Mouse (Mus musculus): ENCODE results near the gene Pip4p1. TPM values are rescaled to one million over a fixed set of nuclear protein-coding genes. Genes with fewer than 3 reads are reported as not detected.

Pip4p1 gene
- total RNA-seq, 1 experiment, result 19.4 TPM

GRCm38 (mm10) chr14:50931493-50932020, 901 bp upstream of the Pip4p1 start:
- H3K9me3 ChIP-seq (ENCODE audit: control insufficient read depth, insufficient read depth, low read depth, low read length), result no peaks in the 10 kb centered on the region
- in situ Hi-C loops (cut with MboI; ENCODE audit: low sequenced_read_pairs in 2 of 2, unreplicated experiment in 2 of 2), result no loop called here
- no peak for DNase-seq (ENCODE audit: low read depth, low spot score)
- peak overlapping the region; percentile 95 for H3K27ac ChIP-seq (ENCODE audit: insufficient read depth, low read depth, low read length, poor library complexity, severe bottlenecking)
- H3K4me3 ChIP-seq (ENCODE audit: insufficient read depth in 1 of 2, low read depth in 1 of 2, low read length in 2 of 2, poor library complexity in 1 of 2, severe bottlenecking in 1 of 2), result peak overlapping the region; percentile 72 to 77
- H3K9ac ChIP-seq (ENCODE audit: insufficient read depth, low read depth, low read length, poor library complexity, severe bottlenecking), result peak overlapping the region; percentile 88
- peaks cover 4 to 7% of the 10 kb centered on the region in 2 experiments; a peak in 3 of 4 replicates for H3K4me1 ChIP-seq (ENCODE audit: control insufficient read depth in 2 of 2, insufficient read depth in 2 of 2, low read length in 2 of 2, poor library complexity in 1 of 2)
- no peak for TF ChIP-seq CHD2 (IDR thresholded peaks at IDR 0.05; ENCODE audit: low read depth, low read length)
- H3K36me3 ChIP-seq (ENCODE audit: control insufficient read depth, insufficient read depth, low read length, poor library complexity, severe bottlenecking), result peaks cover 26% of the 10 kb centered on the region

GRCm38 (mm10) chr14:50930377-50930753, 291 bp downstream of the Pip4p1 start:
- Histone ChIP-seq H3K4me3 (ENCODE audit: insufficient read depth in 1 of 2, low read depth in 1 of 2, low read length in 2 of 2, poor library complexity in 1 of 2, severe bottlenecking in 1 of 2) (peak overlapping the region; percentile 77 to 90), H3K36me3 (ENCODE audit: control insufficient read depth, insufficient read depth, low read length, poor library complexity, severe bottlenecking) (peaks cover 31% of the 10 kb centered on the region), H3K9ac (ENCODE audit: insufficient read depth, low read depth, low read length, poor library complexity, severe bottlenecking) (peak overlapping the region; percentile 90), H3K27ac (ENCODE audit: insufficient read depth, low read depth, low read length, poor library complexity, severe bottlenecking) (peak overlapping the region; percentile 90), H3K9me3 (ENCODE audit: control insufficient read depth, insufficient read depth, low read depth, low read length) (no peaks in the 10 kb centered on the region), H3K4me1 (ENCODE audit: control insufficient read depth in 2 of 2, insufficient read depth in 2 of 2, low read length in 2 of 2, poor library complexity in 1 of 2) (peaks cover 4 to 7% of the 10 kb centered on the region in 2 experiments; a peak in 3 of 4 replicates)
- no peak for DNase-seq (ENCODE audit: low read depth, low spot score)
- in situ Hi-C loops (cut with MboI; ENCODE audit: low sequenced_read_pairs in 2 of 2, unreplicated experiment in 2 of 2), result no loop called here
- TF ChIP-seq MAFK (IDR thresholded peaks at IDR 0.05; ENCODE audit: insufficient read depth, low read depth, low read length) (no peak), HCFC1 (IDR thresholded peaks at IDR 0.05; ENCODE audit: borderline replicate concordance, insufficient read depth, low read length) (no peak), CHD2 (IDR thresholded peaks at IDR 0.05; ENCODE audit: low read depth, low read length) (no peak), ZC3H11A (IDR thresholded peaks at IDR 0.05; ENCODE audit: borderline replicate concordance, low read depth, low read length) (no peak), ZNF384 (IDR thresholded peaks at IDR 0.05; ENCODE audit: low read depth, low read length) (no peak)

GRCm38 (mm10) chr14:50929951-50930350, 705 bp downstream of the Pip4p1 start:
- peak overlapping the region; percentile 90 for H3K27ac ChIP-seq (ENCODE audit: insufficient read depth, low read depth, low read length, poor library complexity, severe bottlenecking)
- H3K4me3 ChIP-seq (ENCODE audit: insufficient read depth in 1 of 2, low read depth in 1 of 2, low read length in 2 of 2, poor library complexity in 1 of 2, severe bottlenecking in 1 of 2), result peak overlapping the region; percentile 77 to 90
- no peaks in the 10 kb centered on the region for H3K9me3 ChIP-seq (ENCODE audit: control insufficient read depth, insufficient read depth, low read depth, low read length)
- peak overlapping the region; percentile 90 for H3K9ac ChIP-seq (ENCODE audit: insufficient read depth, low read depth, low read length, poor library complexity, severe bottlenecking)
- TF ChIP-seq ZNF384 (IDR thresholded peaks at IDR 0.05; ENCODE audit: low read depth, low read length) (no peak), CHD2 (IDR thresholded peaks at IDR 0.05; ENCODE audit: low read depth, low read length) (0 out of 2 replicates have a peak, but pooled peaks have one; percentile 16), MAFK (IDR thresholded peaks at IDR 0.05; ENCODE audit: insufficient read depth, low read depth, low read length) (no peak), ZC3H11A (IDR thresholded peaks at IDR 0.05; ENCODE audit: borderline replicate concordance, low read depth, low read length) (no peak), HCFC1 (IDR thresholded peaks at IDR 0.05; ENCODE audit: borderline replicate concordance, insufficient read depth, low read length) (no peak)
- in situ Hi-C loops (cut with MboI; ENCODE audit: low sequenced_read_pairs in 2 of 2, unreplicated experiment in 2 of 2), result no loop called here
- peaks cover 4 to 7% of the 10 kb centered on the region in 2 experiments; a peak in 3 of 4 replicates for H3K4me1 ChIP-seq (ENCODE audit: control insufficient read depth in 2 of 2, insufficient read depth in 2 of 2, low read length in 2 of 2, poor library complexity in 1 of 2)
- H3K36me3 ChIP-seq (ENCODE audit: control insufficient read depth, insufficient read depth, low read length, poor library complexity, severe bottlenecking), result peaks cover 31% of the 10 kb centered on the region
- DNase-seq (ENCODE audit: low read depth, low spot score), result no peak

- in situ Hi-C loops (cut with MboI; ENCODE audit: low sequenced_read_pairs in 2 of 2, unreplicated experiment in 2 of 2), result no loop called here
- H3K36me3 ChIP-seq (ENCODE audit: control insufficient read depth, insufficient read depth, low read length, poor library complexity, severe bottlenecking), result peaks cover 31% of the 10 kb centered on the region
- H3K4me1 ChIP-seq (ENCODE audit: control insufficient read depth in 2 of 2, insufficient read depth in 2 of 2, low read length in 2 of 2, poor library complexity in 1 of 2), result peaks cover 4 to 7% of the 10 kb centered on the region in 2 experiments; a peak in 3 of 4 replicates
- H3K9me3 ChIP-seq (ENCODE audit: control insufficient read depth, insufficient read depth, low read depth, low read length), result no peaks in the 10 kb centered on the region
- no peak overlapping the region for H3K27ac ChIP-seq (ENCODE audit: insufficient read depth, low read depth, low read length, poor library complexity, severe bottlenecking)
- H3K9ac ChIP-seq (ENCODE audit: insufficient read depth, low read depth, low read length, poor library complexity, severe bottlenecking), result no peak overlapping the region
- H3K4me3 ChIP-seq (ENCODE audit: insufficient read depth in 1 of 2, low read depth in 1 of 2, low read length in 2 of 2, poor library complexity in 1 of 2, severe bottlenecking in 1 of 2), result no peak overlapping the region
- TF ChIP-seq ZNF384 (IDR thresholded peaks at IDR 0.05; ENCODE audit: low read depth, low read length), result no peak
- no peak for TF ChIP-seq CHD2 (IDR thresholded peaks at IDR 0.05; ENCODE audit: low read depth, low read length)
- TF ChIP-seq HCFC1 (IDR thresholded peaks at IDR 0.05; ENCODE audit: borderline replicate concordance, insufficient read depth, low read length), result no peak
- TF ChIP-seq MAFK (IDR thresholded peaks at IDR 0.05; ENCODE audit: insufficient read depth, low read depth, low read length), result no peak
- no peak for TF ChIP-seq ZC3H11A (IDR thresholded peaks at IDR 0.05; ENCODE audit: borderline replicate concordance, low read depth, low read length)
- DNase-seq (ENCODE audit: low read depth, low spot score), result no peak
Observed at GRCm38 (mm10) chr14:50927366-50927765, 3.3 kb downstream of the Pip4p1 start.
